Mouse (Mus musculus): ENCODE data around the gene Gm14180. TPM values are rescaled to one million over a fixed set of nuclear protein-coding genes. Genes with fewer than 3 reads are reported as not detected.
"Not testable (repeated sequence)": the region's sequence is repeated elsewhere in the genome, so short reads cannot be mapped to it uniquely, and the experiment has no call there.

Gm14180 gene
- total RNA-seq (2021), result not detected

GRCm38 (mm10) chr11:99734190-99734589 lies at the start of gene Gm14180:
Gm14180 (minus strand) TSS chr11:99734290.
- no peak for DNase-seq (ENCODE audit: low spot score in 2 of 2)

GRCm38 (mm10) chr11:99780604-99781003 lies 46.5 kb upstream of the Gm14180 start, which contains the start of gene Krtap4-8:
Krtap4-8 (minus strand) TSS chr11:99780704.
- intact Hi-C loops (cut with DNase I), result no loop called here
- no peak for DNase-seq (ENCODE audit: low spot score in 2 of 2)

More at GRCm38 (mm10) chr11:99734190-99734589, at the start of gene Gm14180:
- intact Hi-C loops (cut with DNase I), result no loop called here

DNA sequence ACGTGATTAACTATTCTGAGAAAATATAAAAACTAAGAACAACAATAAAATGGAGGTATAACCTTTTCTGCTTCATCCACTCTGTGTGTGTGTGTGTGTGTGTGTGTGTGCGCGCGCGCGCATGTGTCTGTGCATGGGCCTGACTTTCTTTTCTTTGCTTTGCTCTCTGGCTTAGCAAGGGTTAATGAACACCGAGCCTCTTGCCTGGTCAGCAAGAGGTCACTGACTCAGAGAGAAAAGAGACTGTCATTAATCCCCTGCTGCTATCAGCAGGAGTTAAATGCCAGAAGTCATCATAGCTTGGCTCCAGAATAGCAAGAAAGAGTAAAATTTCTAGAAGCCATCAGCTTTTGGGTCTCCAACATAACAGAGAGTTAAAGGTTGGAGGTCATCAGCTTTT lies 44.3 kb upstream of the Gm14180 start:
- DNase-seq (ENCODE audit: low spot score in 2 of 2), result no peak
- intact Hi-C loops (cut with DNase I), result no loop called here

GRCm38 (mm10) chr11:99772813-99773212 lies 38.7 kb upstream of the Gm14180 start, which contains the start of gene Gm11595:
Gm11595 (minus strand) TSS chr11:99772913.
- DNase-seq (ENCODE audit: low spot score in 2 of 2); intact Hi-C loops (cut with DNase I): not testable (repeated sequence)

- intact Hi-C loops (cut with DNase I), result no loop called here
Measured at GRCm38 (mm10) chr11:99768410-99768809, 34.3 kb upstream of the Gm14180 start.

GRCm38 (mm10) chr11:99758877-99759276 lies 24.8 kb upstream of the Gm14180 start:
- DNase-seq (ENCODE audit: low spot score in 2 of 2), result no peak
- intact Hi-C loops (cut with DNase I), result no loop called here

More at GRCm38 (mm10) chr11:99768410-99768809, 34.3 kb upstream of the Gm14180 start:
- DNase-seq (ENCODE audit: low spot score in 2 of 2), result no peak

DNA sequence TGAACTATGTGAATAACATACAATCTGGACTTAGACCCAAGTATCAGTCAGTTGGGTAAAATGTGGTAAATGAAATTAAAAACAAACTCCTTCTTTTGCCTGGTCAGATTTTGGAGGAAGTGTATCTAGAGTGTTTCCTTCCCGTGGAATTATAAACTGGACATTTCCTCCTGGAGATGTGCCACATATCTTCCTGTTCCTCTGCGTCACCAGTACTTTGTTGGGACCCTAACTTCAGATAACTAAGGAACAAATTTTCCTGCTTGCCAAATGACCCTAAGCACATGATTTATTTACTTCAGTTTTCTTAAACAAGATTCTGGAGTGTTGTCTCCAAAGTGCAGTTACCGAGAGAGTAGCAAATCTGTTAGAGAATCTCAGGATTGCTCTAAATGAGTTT lies 9.9 kb upstream of the Gm14180 start:
- no peak for DNase-seq (ENCODE audit: low spot score in 2 of 2)
- intact Hi-C loops (cut with DNase I), result no loop called here

- intact Hi-C loops (cut with DNase I), result loop anchor here (1.0 kb wide), 1 partner anchor 39 kb away; no protein-coding TSS in a partner anchor
- DNase-seq (ENCODE audit: low spot score in 2 of 2), result no peak
Measured at GRCm38 (mm10) chr11:99724061-99724460, 10.0 kb downstream of the Gm14180 start.

DNA sequence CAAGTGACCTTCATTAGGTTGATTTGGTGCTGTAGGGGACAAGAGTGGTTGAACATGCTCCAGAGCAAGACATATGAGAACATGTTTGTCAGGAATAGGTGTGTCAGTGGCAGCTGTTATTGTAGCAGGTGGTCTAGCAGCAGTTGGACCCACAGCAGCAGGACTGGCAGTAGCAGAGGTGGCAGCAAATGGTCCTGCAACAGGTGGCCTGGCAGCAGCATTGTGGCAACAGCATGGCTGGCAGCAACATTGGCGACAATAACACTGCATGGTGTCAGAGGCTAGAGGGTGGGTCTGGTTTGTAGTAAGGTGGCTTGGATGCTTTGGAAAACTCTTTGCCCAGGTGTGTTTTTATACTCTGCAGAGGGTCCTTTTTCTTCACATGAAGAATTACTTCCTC lies 15.3 kb downstream of the Gm14180 start:
- DNase-seq (ENCODE audit: low spot score in 2 of 2), result no peak
- intact Hi-C loops (cut with DNase I), result no loop called here

DNA sequence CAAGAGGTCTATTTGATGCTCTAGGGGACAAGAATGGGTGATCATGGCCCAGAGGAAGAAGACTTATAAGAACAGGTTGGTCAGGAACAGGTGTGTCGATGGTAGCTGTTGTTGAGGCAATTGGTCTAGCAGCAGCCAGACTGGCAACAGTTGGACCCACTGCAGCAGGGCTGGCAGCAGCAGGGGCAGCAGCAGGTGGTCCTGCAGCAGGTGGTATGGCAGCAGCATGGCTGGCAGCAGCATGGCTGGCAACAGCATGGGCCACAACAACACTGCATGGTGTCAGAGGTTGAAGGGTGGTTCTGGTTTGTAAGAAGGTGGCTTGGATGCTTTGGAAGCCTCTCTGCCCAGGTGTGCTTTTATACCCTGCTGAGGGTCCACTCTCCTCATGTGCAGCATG lies 43.6 kb downstream of the Gm14180 start, which contains the start of gene Gm14190:
Gene Gm14190, minus strand, starts transcription at position 278 of the 400 bp plus-strand sequence.
- intact Hi-C loops (cut with DNase I), result no loop called here
- DNase-seq (ENCODE audit: low spot score in 2 of 2), result peak in 1 of 2 experiments; percentile 4

- not testable (repeated sequence) for DNase-seq (ENCODE audit: low spot score in 2 of 2)
- intact Hi-C loops (cut with DNase I), result loop anchor here (1.0 kb wide), 1 partner anchor 39 kb away; no protein-coding TSS in a partner anchor
Measured at GRCm38 (mm10) chr11:99685235-99685634, 48.9 kb downstream of the Gm14180 start.

Other genes starting within 250 kb of the Gm14180 start
- not detected for gene Krt23, start 241.2 kb downstream of the Gm14180 start, total RNA-seq (2021)
- gene Krt39, start 213.0 kb downstream of the Gm14180 start, total RNA-seq (2021), result not detected
- gene Krt40, start 191.1 kb downstream of the Gm14180 start, total RNA-seq (2021), result not detected
- not detected for gene Krtap3-3, start 183.4 kb downstream of the Gm14180 start, total RNA-seq (2021)
- not detected for gene Krtap3-2, start 177.4 kb downstream of the Gm14180 start, total RNA-seq (2021)
- not detected for gene Gm11939, start 174.8 kb downstream of the Gm14180 start, total RNA-seq (2021)
- gene Krtap3-1, start 167.7 kb downstream of the Gm14180 start, total RNA-seq (2021), result not detected
- not detected for gene Krtap1-5, start 153.3 kb downstream of the Gm14180 start, total RNA-seq (2021)
- not detected for gene Krtap1-4, start 150.6 kb downstream of the Gm14180 start, total RNA-seq (2021)
- not detected for gene Krtap1-3, start 143.0 kb downstream of the Gm14180 start, total RNA-seq (2021)
- gene Krtap9-3, start 136.2 kb downstream of the Gm14180 start, total RNA-seq (2021), result not detected
- gene Gm11938, start 131.0 kb downstream of the Gm14180 start, total RNA-seq (2021), result not detected
- not detected for gene Gm11937, start 124.1 kb downstream of the Gm14180 start, total RNA-seq (2021)
- not detected for gene Krtap2-4, start 119.4 kb downstream of the Gm14180 start, total RNA-seq (2021)
- gene Gm11562, start 113.9 kb downstream of the Gm14180 start, total RNA-seq (2021), result not detected
- not detected for gene Krtap4-1, start 106.1 kb downstream of the Gm14180 start, total RNA-seq (2021)
- not detected for gene Krtap4-2, start 99.2 kb downstream of the Gm14180 start, total RNA-seq (2021)
- not detected for gene Krtap4-7, start 90.2 kb downstream of the Gm14180 start, total RNA-seq (2021)
- not detected for gene Gm11555, start 84.1 kb downstream of the Gm14180 start, total RNA-seq (2021)
- gene Gm11563, start 75.3 kb downstream of the Gm14180 start, total RNA-seq (2021), result not detected
- gene Krtap4-6, start 68.3 kb downstream of the Gm14180 start, total RNA-seq (2021), result not detected
- not detected for gene Gm14190, start 43.5 kb downstream of the Gm14180 start, total RNA-seq (2021)
- not detected for gene Gm11595, start 38.6 kb upstream of the Gm14180 start, total RNA-seq (2021)
- not detected for gene Krtap4-8, start 46.4 kb upstream of the Gm14180 start, total RNA-seq (2021)
- gene Krtap4-9, start 50.9 kb upstream of the Gm14180 start, total RNA-seq (2021), result not detected
- gene Gm11596, start 59.2 kb upstream of the Gm14180 start, total RNA-seq (2021), result not detected
- gene Gm11569, start 64.6 kb upstream of the Gm14180 start, total RNA-seq (2021), result not detected
- not detected for gene Gm11554, start 70.2 kb upstream of the Gm14180 start, total RNA-seq (2021)
- not detected for gene Krtap4-13, start 75.6 kb upstream of the Gm14180 start, total RNA-seq (2021)
- gene Gm11564, start 81.4 kb upstream of the Gm14180 start, total RNA-seq (2021), result not detected
- not detected for gene 2300003K06Rik, start 103.8 kb upstream of the Gm14180 start, total RNA-seq (2021)
- not detected for gene Krtap4-16, start 117.3 kb upstream of the Gm14180 start, total RNA-seq (2021)
- gene Gm11568, start 123.6 kb upstream of the Gm14180 start, total RNA-seq (2021), result not detected
- not detected for gene Gm11559, start 130.2 kb upstream of the Gm14180 start, total RNA-seq (2021)
- not detected for gene Krtap9-1, start 139.1 kb upstream of the Gm14180 start, total RNA-seq (2021)
- not detected for gene Gm11567, start 144.9 kb upstream of the Gm14180 start, total RNA-seq (2021)
- gene Krtap31-1, start 173.6 kb upstream of the Gm14180 start, total RNA-seq (2021), result not detected
- gene Gm11565, start 180.5 kb upstream of the Gm14180 start, total RNA-seq (2021), result not detected
- gene Krtap31-2, start 202.0 kb upstream of the Gm14180 start, total RNA-seq (2021), result not detected
- gene Krtap9-5, start 214.2 kb upstream of the Gm14180 start, total RNA-seq (2021), result not detected
- gene Krtap29-1, start 244.8 kb upstream of the Gm14180 start, total RNA-seq (2021), result not detected

All from left cerebral cortex, postnatal 36 days (tissue).